Mouse (Mus musculus): Measurements from ENCODE around the gene Auts2.

Gene Auts2

DNA sequence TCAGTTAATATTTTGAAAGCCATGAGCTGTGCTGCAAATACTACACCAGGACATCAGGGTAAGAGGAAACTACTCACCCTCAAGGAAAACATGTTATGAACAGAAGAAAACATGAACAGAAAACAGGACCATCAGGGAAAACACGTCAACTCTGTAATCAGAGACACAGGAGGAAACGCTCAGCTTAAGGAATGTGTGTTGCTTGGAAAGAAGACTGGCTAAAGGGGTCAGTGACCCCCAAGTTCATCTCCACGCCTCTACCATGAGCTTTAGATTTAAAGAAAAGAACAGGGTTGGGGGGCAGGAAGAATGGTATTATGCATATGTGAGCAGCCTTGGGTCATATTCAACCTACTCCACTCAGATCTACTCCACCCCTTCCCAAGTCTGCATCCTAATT is 356.5 kb downstream of the Auts2 start:
- no peak for DNase-seq (ENCODE audit: low spot score in 2 of 2)

DNA sequence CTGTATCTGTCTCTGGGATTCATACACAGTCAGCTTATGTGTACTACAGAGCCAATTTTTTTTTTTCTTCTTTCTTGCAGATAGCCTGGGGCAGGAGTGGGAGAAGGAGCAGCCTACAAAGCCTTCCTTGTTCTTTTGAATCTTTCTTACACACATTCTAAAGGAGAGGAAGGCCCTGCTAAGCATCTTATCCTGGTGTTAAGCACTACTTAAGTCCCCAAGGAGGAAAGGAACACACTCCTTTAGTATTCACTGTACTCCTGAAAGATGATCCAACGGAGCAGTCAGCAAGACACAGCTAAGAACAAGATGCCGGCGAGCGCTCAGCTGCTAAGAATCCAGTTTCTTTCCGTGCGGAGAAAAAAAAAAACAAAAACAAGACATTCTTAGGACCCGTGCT is 356.9 kb downstream of the Auts2 start:
- no peak for DNase-seq (ENCODE audit: low spot score in 2 of 2)

DNA sequence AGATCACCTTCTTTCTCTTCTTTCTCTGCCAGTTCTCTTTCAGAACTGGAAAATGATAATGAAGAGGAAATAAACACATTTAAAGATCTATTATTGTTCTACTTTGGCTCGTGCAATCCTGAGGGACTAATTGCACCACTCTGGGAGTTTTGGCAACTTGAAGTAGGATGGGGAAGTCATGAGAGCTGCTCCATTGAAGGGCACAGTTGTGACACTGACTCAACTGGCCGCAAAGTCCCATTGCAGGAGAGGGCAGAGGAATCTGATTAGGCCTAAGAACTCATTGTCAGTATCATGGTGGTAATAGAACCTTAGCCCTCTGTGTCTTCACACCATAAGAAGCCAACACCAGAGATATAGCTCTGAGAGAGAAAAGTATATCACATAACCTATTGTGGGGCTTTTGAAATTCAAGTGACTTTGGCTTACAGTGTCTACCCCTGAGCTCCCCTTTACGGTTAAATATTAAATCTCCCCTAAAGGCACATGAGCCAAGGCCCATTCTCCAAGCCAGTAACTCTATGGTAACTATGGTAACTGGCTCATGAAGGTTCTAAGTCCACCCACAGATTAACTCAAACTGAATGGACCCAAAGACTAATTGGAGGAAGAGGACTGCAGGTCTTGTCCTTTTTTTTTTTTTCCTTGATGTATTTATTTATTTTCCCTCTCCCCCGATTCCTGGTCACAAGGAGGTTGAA is 358.6 kb downstream of the Auts2 start:
- DNase-seq (ENCODE audit: low spot score in 2 of 2), result no peak

DNA sequence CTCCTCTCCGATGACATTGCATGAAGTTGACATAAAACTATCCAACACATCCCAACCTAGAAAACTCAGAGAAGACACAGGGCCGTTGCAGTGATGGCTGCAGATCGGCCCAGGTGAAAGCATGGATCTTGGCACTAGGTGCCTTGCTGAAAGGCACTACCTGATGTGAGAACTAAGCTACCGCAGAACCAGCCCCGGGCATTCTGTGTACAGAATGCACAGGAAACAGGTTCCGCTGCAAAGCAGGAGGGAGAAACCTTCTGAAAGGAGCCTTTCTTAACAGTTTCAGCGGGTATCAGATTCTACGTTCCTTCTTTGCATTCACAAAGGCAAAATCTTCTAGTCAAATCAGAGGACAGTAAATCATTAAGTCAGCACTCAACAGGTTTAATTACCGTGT is 361.1 kb downstream of the Auts2 start:
- no peak for DNase-seq (ENCODE audit: low spot score in 2 of 2)

DNA sequence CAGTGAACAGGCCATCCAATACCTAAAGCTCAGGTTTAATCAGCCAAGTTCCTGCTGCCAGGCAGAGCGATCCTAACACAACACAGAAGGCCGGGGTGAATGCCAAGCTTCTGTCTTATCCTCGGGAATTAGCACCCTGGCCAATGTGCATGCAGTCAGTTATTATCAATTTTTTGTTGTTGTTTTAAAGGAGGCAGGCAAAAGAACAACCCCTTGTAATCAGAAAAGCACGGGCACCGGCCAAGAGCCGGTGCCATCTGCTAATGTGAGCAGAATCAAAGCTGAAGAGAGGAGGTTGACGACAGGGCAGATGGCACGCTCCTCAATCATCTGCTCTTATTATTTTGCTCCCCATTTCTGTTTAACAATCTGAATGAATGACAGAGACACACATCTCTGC is 373.1 kb downstream of the Auts2 start:
- no peak for DNase-seq (ENCODE audit: low spot score in 2 of 2)

DNA sequence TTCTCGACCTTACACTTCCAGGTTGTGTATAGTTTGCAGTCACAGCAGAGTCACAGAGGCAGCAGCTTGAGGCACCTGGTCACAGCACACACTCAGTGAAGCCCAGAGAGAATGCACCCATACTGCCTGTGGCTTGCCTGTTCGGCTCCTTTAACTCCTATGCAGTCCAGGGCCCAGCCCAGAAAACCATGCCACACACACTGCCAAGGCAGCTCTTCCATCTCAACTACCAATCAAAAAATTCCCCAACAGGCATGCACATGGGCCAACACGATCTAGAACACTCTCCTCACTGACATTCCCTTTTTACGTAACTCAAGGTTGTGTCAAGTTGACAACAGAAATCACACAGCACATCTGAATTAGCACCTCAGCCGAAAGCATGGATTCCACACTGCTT is 374.3 kb downstream of the Auts2 start:
- DNase-seq (ENCODE audit: low spot score in 2 of 2), result no peak

DNA sequence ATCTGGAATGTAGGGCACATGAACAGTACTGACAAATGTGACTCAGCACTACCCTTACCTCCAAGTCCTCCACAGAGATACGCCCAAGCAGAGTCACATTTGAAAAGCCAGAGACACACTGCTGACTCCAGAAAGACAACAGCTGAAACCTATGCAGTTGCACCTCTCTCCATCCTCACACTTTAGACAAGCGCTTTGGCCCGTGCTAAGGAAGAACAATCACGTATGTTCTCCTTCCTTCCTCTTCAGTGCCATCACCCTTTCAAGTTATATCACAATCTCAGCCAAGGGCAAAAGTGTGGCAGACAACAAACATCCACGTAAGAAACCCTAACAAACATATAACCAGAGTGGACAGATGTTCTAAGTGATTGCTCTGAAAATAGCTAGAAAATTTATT is 374.9 kb downstream of the Auts2 start:
- DNase-seq (ENCODE audit: low spot score in 2 of 2), result no peak

DNA sequence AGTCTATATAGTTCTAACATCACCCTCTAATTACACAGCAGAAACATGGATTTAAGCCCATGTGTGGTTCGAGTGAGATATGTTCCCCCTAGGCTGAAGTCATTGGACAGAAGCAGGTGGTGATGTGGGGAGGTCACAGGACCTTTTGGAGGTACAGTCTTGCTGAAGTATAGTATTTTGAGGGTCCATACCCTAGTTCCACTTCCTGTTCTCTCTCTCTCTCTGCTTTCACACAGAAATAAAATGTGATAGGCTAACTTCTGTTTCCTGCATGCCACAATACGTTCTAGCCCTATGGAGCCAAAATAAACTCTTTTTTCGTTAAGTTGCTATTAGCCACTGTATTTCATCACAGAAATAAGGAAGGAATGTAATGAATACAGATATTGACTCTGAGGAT is 376.6 kb downstream of the Auts2 start:
- no peak for DNase-seq (ENCODE audit: low spot score in 2 of 2)

DNA sequence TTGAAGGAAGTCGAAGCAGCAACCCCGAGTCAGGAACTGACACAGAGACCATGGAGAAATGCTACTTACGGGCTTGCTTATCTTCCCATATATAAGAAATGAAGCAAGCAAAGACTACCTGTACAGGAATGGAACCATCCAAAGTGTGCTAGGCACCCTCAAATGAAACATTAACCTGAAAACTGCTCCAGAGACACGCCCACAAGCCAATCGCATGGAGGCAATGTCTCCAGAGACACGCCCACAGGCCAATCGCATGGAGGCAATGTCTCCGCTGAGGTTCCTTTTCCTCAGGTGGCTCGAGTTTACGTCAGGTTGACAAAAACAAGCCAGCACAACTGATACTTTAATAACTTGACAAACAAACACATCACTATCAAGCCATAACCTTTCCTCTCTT is 379.2 kb downstream of the Auts2 start:
- no peak for DNase-seq (ENCODE audit: low spot score in 2 of 2)

DNA sequence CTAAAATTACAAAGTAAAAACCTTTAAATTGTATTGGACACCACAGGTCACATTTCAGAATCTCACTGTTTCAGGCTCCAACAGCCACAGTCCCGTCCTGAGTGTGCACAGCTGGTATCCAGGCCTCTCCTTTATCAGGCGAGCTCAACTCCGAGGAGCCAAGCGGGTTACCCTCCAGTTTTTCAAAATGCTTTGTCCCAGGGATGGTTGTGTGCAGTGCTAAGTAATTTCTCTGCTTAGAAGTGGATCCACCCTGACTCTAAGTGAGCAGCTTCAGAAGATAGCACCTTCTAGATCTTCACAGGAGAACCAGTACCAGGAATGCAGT is 381.0 kb downstream of the Auts2 start:
- DNase-seq (ENCODE audit: low spot score in 2 of 2), result no peak

DNA sequence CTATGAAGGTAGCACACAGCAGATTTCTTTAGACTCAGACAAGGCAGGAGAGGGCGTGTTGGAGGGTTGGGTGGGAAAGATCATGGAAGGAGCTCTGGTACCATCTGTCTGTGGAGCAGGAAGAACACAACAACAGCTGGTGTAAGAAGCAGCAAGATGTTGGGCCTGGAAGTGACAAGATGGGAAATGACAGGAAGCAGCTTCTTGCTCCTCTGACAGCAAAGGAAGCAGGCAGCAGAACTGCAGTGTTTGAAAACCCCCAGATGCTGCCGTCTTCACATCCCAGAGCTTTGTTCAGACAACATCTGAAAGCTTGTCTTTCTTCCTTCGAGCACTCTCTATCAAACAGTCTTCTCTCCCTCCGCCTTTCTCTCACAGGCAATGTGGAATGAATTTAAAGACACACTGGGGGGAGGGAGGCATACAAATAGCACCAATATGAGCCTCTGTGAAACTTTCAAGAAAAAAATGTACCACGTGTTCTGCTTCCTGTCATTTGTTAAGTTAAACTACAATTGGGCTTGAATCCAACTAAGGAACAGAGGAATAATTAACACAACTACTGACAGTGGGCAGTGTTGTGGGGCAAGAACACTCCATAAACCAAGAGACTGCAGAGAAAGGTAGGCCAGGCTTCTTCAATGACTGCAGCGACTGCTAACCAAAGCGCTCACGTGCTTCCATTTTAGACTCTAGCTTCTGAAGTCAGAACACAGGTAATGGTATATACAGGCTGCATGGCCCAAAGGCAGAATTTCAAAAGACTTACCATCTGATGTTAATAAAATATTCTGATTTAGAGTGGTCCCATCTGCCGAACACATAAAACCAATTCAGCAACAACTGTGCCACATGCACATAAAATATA is 381.6 kb downstream of the Auts2 start:
- DNase-seq (ENCODE audit: low spot score in 2 of 2), result peak; percentile 22 to 29

DNA sequence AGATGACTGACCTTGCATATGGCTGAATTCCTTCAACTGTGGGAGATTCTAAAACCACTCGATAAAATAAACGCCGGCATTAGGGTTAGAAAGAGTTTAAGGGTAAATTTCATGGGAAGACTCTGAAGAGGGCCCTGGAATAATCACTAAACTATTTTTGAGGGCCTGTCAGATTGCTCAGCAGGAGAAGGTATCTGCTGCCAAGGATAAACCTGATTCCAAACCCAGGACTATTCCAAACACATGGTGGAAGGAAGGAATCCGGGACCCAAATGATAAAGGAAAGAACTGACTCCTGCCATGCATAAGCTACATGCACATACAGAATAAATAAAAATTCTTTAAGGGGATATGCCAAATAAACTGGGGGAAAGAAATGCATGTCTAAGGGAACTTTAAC is 399.0 kb downstream of the Auts2 start:
- no peak for DNase-seq (ENCODE audit: low spot score in 2 of 2)

DNA sequence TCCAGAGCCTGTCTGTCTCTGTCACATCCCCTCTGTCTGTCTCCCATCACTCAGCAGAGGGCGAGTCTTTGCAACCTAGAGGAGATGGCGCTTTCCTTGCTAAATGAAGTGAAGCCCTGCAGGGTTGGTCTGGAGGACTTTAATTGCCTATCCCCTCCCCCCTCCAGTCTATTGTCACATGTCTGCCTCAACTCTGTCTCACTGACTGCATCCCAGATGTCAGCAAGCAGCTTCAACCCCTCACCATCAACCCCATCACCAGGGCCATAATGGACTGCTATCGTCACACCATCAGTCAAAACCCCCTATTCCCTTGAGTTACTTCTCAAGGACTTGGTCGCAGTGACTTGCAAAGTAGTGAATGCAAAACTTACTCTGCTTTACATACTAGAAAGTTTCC is 402.3 kb downstream of the Auts2 start:
- no peak for DNase-seq (ENCODE audit: low spot score in 2 of 2)

DNA sequence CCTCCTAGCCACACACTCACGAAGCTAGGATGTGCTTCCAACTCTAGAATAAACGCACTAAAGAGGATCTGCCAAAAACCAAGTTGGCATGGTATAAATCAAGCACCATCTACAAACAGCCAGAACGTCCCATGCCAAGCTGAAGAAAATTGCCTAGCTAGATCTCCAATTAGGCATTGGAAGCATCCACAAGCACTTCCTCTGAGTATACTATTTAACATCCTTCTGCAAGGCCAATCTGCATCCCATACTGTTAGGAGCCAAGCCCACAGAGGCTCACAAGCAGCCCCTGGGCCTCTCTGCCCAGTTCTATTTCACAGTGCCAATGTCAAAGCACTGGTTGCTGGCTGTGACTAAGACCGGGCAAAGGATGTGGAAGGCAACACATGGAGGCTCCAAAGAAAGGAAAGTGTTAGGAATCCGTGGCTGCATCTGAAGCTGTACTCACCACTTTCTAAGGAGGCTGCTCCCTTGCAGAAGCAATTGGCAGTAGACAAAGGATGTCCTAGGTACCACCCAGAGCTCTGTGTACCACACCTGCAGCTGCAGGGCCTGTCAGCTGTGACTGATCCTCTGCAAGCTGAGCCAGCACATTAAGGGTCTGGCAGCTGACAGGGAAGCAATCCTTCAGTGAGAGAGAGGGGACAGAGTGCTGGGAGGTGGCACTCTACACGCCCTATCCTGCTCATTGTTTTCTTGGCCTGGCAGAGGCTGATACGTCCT is 407.0 kb downstream of the Auts2 start:
- DNase-seq (ENCODE audit: low spot score in 2 of 2), result no peak

DNA sequence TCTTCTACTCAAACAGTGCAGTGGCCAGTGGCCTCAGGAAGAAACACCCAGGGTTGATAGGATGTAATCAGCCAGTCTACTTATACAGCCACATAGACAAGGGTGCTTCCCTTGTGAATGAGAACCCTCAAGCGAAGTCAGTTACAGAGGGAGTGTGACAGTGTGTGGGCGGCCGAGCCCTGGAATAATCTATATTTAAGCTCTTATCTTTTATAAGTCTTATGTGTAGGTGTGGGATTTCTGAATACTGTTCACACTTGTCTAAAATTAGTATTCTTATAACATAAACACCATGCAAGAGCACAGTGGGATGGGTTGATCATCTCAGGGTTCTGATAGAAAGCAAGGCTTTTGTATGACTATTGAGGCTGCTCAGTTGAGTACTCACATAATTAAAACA is 411.2 kb downstream of the Auts2 start:
- peak; percentile 17 to 24 for DNase-seq (ENCODE audit: low spot score in 2 of 2)

DNA sequence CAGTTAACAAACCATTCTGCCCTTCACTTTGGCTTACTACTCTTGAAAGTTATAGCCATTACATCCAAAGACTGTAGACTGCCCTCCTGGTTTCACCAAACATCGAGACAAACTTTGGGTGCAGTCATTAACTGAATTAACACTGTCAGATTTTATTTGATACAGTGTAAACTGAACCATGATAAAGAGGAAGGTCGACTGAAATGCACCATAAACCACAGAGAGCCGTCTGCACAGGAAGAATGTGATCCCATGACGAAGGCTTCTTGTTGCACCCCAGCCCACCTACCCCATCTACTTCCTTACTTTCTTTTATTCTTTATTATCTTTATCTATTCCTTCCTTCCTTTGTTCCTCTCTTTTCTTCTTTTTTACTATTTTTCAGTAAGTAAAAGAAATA is 412.6 kb downstream of the Auts2 start:
- no peak for DNase-seq (ENCODE audit: low spot score in 2 of 2)

DNA sequence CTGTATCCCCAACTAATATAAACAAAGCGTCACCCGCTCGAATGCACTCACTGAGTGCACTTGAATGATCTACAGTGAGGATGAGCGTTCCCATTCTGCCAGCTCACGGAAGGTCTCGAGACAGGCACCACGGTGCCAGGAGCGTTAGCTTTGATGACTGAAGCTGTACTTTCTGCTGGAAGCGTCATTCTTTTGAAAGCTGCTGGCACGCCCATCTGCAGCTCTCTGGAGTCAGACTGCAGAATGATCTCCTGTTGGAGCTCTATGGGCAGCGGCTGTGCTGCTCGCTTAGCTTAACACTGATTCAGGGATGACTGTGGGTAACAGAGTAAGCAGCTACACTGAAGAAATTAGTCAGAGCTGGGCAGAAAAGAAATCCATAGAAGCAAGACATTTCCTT is 416.5 kb downstream of the Auts2 start:
- DNase-seq (ENCODE audit: low spot score in 2 of 2), result no peak

DNA sequence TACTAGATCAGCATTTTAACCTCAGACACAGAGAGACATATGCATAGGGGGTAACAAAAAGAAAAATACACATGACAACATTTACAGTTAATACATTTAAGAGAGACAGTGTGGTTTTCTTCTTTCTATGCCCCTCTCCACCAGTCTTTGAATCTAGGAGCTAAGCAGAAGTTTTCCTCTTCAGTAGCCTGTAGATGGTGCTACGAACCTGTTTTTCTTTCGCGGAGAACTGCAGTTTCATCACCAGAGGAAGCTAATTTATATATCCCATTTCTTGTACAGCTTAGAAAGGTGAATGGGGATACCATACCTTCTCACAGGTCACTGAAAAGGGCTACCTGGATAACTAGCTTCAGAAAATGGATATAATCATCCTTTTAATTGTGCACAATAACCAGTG is 427.5 kb downstream of the Auts2 start:
- DNase-seq (ENCODE audit: low spot score in 2 of 2), result no peak

DNA sequence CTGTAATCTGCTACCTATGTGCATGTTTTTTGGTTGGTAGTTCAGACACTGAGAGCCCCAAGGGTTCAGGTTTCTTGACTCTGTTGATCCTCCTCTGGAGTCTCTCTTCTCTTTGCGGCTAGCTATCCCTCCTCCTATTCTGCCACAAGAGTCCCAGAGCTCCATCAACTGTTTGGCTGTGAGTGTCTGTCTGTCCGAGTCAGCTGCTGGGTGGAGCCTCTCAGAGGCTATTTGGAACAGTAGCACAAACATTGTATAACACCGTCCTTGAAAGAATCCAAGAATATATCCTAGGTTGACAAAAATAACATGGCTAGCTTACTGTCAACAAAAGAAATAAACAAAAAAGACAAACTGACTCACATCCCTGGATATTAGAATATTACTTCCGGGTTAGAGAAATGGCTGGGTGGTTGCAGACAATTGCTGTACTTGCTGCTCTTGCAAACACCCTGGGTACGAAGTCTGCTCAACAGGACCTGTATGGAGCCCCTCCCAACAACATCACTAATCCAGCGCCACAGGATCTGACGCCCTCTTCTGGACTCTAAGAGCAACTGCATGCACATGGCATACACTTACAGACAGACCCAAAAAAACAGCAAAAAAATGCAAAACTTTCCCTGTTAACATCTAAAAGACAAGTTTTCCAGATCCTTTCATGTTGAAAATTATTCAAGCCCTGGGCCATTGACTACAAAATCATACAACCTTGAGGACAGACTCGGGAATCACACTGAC is 428.4 kb downstream of the Auts2 start:
- no peak for DNase-seq (ENCODE audit: low spot score in 2 of 2)

DNA sequence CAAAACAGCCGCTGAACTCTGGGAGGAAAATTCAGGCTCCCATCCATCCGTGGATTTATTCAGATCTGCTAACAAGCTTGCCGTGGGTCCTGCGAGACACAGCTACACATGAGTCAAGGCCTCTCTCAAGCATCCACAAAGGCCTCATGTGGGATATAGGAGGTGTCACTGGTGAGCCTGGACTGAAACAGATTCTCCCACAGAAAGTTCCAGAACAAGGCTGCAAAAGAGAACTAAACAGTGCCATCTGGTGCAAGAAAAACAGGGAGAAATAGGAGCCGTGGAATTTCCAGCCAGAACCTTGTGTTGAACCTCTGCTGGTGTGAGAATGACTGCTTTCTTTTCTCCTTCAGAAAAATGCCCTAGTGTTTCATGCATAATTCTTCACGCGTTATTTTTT is 429.7 kb downstream of the Auts2 start:
- DNase-seq (ENCODE audit: low spot score in 2 of 2), result peak; percentile 10 to 38

DNA sequence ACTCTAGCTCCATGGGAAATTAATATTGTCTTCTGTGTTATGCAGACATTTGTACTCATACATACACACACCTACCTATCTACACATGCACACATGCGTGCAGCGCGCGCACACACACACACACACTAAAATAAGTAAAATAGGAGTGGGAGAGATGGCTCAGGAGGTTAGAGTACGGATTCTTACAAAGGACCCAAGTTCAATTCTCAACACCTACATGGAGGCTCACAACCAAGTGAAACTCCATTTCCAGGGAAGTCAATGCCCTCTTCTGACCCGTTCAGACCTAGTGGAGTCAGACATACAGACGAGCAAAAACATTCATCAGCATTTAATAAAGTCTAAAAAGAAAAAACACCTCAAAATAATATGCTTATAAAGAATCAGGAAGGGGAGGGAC is 430.5 kb downstream of the Auts2 start:
- DNase-seq (ENCODE audit: low spot score in 2 of 2), result no peak

DNA sequence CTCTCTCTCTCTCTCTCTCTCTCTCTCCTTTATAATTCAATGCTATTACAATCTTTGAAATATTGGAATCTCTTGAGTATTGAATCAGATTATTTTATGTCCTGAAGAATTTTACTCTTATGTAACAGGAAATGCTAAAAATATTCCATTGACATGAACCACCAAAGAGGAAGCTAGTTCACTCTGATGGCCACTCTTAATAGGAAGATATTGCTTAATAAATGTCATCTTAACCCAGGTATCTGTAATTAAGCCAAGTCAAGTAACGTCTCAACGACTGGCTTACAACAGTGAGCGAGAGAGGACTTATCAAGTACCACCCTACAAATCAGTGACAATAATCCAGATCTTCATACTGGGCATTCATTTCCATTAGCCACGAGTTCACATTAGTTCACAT is 440.7 kb downstream of the Auts2 start:
- no peak for DNase-seq (ENCODE audit: low spot score in 2 of 2)
